Mouse (Mus musculus): Measurements from ENCODE around the gene Vmn2r11. TPM values are rescaled to one million over a fixed set of nuclear protein-coding genes. Genes with fewer than 3 reads are reported as not detected.
"Not testable (repeated sequence)": the region's sequence is repeated elsewhere in the genome, so short reads cannot be mapped to it uniquely, and the experiment has no call there.

The Vmn2r11 gene
- polyA plus RNA-seq (2014; fragmentation: Nextera tagmentation; extraction: Ambion mirVana): not detected in 2 replicates

DNA sequence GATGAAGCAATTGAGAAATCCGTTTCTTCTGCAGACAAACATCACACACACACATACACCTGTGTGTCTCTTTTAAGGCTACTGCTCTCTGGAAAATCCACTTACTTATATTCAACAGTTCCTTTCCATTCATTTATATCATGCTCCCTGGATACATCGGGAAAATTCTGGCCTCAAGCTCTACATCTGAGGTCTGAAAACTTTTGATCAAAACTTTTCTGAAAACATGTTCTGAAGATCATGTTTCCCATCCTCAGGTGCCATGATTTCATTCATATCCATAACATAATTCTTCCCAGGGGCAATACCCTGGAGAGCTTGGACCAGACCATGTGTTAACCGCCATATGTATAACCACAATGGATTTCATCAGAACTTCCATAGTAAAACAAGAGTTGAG is at the start of gene Vmn2r11:
Vmn2r11 (minus strand) TSS at position 101 of the 400 bp plus-strand sequence.
- not testable (repeated sequence) for H3K36me3 ChIP-seq (ENCODE audit: control insufficient read depth, insufficient read depth, low read length); H3K9ac ChIP-seq (ENCODE audit: low read length); H3K27ac ChIP-seq (replicated peaks in 1 of 2; ENCODE audit: control insufficient read depth in 1 of 2, insufficient read depth in 1 of 2, low read depth in 2 of 2, low read length in 2 of 2); H3K4me1 ChIP-seq (ENCODE audit: control insufficient read depth in 2 of 2, insufficient read depth in 2 of 2, low read length in 2 of 2); H3K4me2 ChIP-seq (ENCODE audit: low read length); ATAC-seq (ENCODE audit: insufficient number of reproducible peaks, insufficient read depth, low FRiP score, low read depth); H3K9me3 ChIP-seq (ENCODE audit: control insufficient read depth, low read length); H3K27me3 ChIP-seq (ENCODE audit: control insufficient read depth, insufficient read depth, low read length); H3K4me3 ChIP-seq (ENCODE audit: control insufficient read depth in 1 of 2, insufficient read depth in 1 of 2, low read depth in 1 of 2, low read length in 2 of 2)
- WGBS: 78% methylated on average over 3 of the region's 3 CpGs

DNA sequence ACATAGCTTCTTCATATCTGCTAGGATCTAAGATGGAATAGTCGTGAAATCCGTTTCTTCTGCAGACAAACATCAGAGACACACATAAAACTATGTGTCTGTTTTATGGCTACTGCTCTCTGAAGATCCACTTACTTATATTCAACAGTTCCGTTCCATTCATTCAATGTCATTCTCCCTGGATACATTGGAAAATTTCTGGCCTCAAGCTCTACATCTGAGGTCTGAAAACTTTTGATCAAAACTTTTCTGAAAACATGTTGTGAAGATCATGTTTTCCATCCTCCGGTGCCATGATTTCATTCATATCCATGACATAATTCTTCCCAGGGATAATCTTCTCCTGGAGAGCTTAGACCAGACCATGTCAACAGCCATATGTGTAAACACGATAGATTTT is 38.5 kb upstream of the Vmn2r11 start, which contains the start of gene Vmn2r12:
Vmn2r12 (minus strand) TSS at position 101 of the 400 bp plus-strand sequence.
- H3K4me3 ChIP-seq (ENCODE audit: control insufficient read depth in 1 of 2, insufficient read depth in 1 of 2, low read depth in 1 of 2, low read length in 2 of 2); H3K4me1 ChIP-seq (ENCODE audit: control insufficient read depth in 2 of 2, insufficient read depth in 2 of 2, low read length in 2 of 2); H3K9me3 ChIP-seq (ENCODE audit: control insufficient read depth, low read length); ATAC-seq (ENCODE audit: insufficient number of reproducible peaks, insufficient read depth, low FRiP score, low read depth); H3K4me2 ChIP-seq (ENCODE audit: low read length); H3K27me3 ChIP-seq (ENCODE audit: control insufficient read depth, insufficient read depth, low read length); H3K9ac ChIP-seq (ENCODE audit: low read length); H3K27ac ChIP-seq (replicated peaks in 1 of 2; ENCODE audit: control insufficient read depth in 1 of 2, insufficient read depth in 1 of 2, low read depth in 2 of 2, low read length in 2 of 2); H3K36me3 ChIP-seq (ENCODE audit: control insufficient read depth, insufficient read depth, low read length): not testable (repeated sequence)
- WGBS: 71% methylated on average over 5 of the region's 5 CpGs

GRCm38 (mm10) chr5:109096482-109096881 is 37.1 kb upstream of the Vmn2r11 start:
- H3K9ac ChIP-seq (ENCODE audit: low read length); H3K4me2 ChIP-seq (ENCODE audit: low read length); H3K27ac ChIP-seq (replicated peaks in 1 of 2; ENCODE audit: control insufficient read depth in 1 of 2, insufficient read depth in 1 of 2, low read depth in 2 of 2, low read length in 2 of 2); H3K4me3 ChIP-seq (ENCODE audit: control insufficient read depth in 1 of 2, insufficient read depth in 1 of 2, low read depth in 1 of 2, low read length in 2 of 2); H3K36me3 ChIP-seq (ENCODE audit: control insufficient read depth, insufficient read depth, low read length); H3K4me1 ChIP-seq (ENCODE audit: control insufficient read depth in 2 of 2, insufficient read depth in 2 of 2, low read length in 2 of 2); H3K9me3 ChIP-seq (ENCODE audit: control insufficient read depth, low read length); ATAC-seq (ENCODE audit: insufficient number of reproducible peaks, insufficient read depth, low FRiP score, low read depth); H3K27me3 ChIP-seq (ENCODE audit: control insufficient read depth, insufficient read depth, low read length): not testable (repeated sequence)
- 77% methylated on average over 3 of the region's 3 CpGs for WGBS

DNA sequence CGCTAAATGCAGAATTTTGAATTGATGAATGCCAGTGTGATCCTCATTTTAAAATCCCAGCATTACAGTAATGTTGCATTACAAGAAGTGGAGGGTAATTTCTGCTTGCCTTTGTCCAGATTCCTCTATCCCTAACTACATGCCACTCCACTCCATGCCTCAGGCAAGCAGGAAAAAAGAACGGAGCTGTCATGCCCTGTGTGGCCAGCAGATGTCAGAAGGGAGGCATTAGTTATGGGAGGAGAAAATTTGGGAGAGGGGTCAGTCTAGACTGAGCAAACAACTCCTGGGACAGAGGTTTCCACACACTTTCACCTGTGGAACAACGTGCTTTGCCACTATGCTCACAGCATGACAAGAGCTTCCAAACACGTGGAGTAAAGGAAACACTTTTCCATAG is 12.6 kb upstream of the Vmn2r11 start:
- not testable (repeated sequence) for ATAC-seq (ENCODE audit: insufficient number of reproducible peaks, insufficient read depth, low FRiP score, low read depth); H3K4me1 ChIP-seq (ENCODE audit: control insufficient read depth in 2 of 2, insufficient read depth in 2 of 2, low read length in 2 of 2); H3K4me3 ChIP-seq (ENCODE audit: control insufficient read depth in 1 of 2, insufficient read depth in 1 of 2, low read depth in 1 of 2, low read length in 2 of 2); H3K27me3 ChIP-seq (ENCODE audit: control insufficient read depth, insufficient read depth, low read length); H3K9ac ChIP-seq (ENCODE audit: low read length); H3K9me3 ChIP-seq (ENCODE audit: control insufficient read depth, low read length); H3K27ac ChIP-seq (replicated peaks in 1 of 2; ENCODE audit: control insufficient read depth in 1 of 2, insufficient read depth in 1 of 2, low read depth in 2 of 2, low read length in 2 of 2); H3K36me3 ChIP-seq (ENCODE audit: control insufficient read depth, insufficient read depth, low read length); H3K4me2 ChIP-seq (ENCODE audit: low read length)
- WGBS: 32% methylated on average over 4 of the region's 4 CpGs

DNA sequence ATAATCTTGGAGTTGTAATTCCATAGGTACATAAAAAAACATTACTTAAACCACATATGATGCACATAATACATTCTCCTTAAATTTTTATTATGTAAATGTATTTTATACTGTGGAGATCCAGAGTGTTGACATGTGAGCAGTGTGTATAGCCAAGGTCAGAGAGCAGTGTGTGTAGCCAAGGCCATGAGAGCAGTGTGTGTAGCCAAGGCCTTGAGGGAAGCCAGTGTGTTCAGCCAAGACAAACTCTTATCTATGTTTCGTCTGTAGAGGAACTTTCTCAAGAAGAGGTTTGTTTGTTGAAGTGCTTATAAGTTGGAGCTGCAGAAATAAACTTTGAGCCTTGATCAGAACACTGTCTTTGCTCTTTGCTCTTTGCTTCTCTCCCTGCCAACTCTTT is 4.1 kb downstream of the Vmn2r11 start:
- Histone ChIP-seq H3K4me3 (ENCODE audit: control insufficient read depth in 1 of 2, insufficient read depth in 1 of 2, low read depth in 1 of 2, low read length in 2 of 2) (no peak overlapping the region), H3K9ac (ENCODE audit: low read length) (no peak overlapping the region), H3K4me1 (ENCODE audit: control insufficient read depth in 2 of 2, insufficient read depth in 2 of 2, low read length in 2 of 2) (no peaks in the 10 kb centered on the region), H3K4me2 (ENCODE audit: low read length) (no peak overlapping the region), H3K36me3 (ENCODE audit: control insufficient read depth, insufficient read depth, low read length) (no peaks in the 10 kb centered on the region), H3K9me3 (ENCODE audit: control insufficient read depth, low read length) (peaks cover under 1% of the 10 kb centered on the region; the same call in 1 of the 2 replicates), H3K27me3 (ENCODE audit: control insufficient read depth, insufficient read depth, low read length) (no peaks in the 10 kb centered on the region), H3K27ac (replicated peaks in 1 of 2; ENCODE audit: control insufficient read depth in 1 of 2, insufficient read depth in 1 of 2, low read depth in 2 of 2, low read length in 2 of 2) (no peak overlapping the region)
- no peak for ATAC-seq (ENCODE audit: insufficient number of reproducible peaks, insufficient read depth, low FRiP score, low read depth)
- 46% methylated on average over 1 of the region's 1 CpGs for WGBS

DNA sequence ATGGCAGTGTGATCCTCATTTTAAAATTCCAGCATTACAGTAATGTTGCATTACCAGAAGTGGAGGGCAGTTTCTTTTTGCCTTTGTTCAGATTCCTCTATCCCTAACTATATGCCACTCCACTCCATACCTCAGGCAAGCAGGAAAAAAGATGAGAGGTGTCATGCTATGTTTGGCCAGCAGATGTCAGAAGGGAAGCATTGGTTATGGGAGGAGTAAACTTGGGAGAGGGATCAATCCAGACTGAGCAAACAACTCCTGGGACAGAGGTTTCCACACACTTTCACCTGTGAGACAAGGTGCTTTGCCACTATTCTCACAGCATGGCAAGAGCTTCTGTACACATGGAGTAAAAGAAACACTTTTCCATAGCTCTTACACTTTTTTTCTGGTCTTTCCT is 26.8 kb downstream of the Vmn2r11 start:
- Histone ChIP-seq H3K27me3 (ENCODE audit: control insufficient read depth, insufficient read depth, low read length) (no peaks in the 10 kb centered on the region), H3K27ac (replicated peaks in 1 of 2; ENCODE audit: control insufficient read depth in 1 of 2, insufficient read depth in 1 of 2, low read depth in 2 of 2, low read length in 2 of 2) (no peak overlapping the region), H3K4me2 (ENCODE audit: low read length) (no peak overlapping the region), H3K4me3 (ENCODE audit: control insufficient read depth in 1 of 2, insufficient read depth in 1 of 2, low read depth in 1 of 2, low read length in 2 of 2) (no peak overlapping the region), H3K36me3 (ENCODE audit: control insufficient read depth, insufficient read depth, low read length) (no peaks in the 10 kb centered on the region), H3K9ac (ENCODE audit: low read length) (no peak overlapping the region), H3K9me3 (ENCODE audit: control insufficient read depth, low read length) (no peaks in the 10 kb centered on the region), H3K4me1 (ENCODE audit: control insufficient read depth in 2 of 2, insufficient read depth in 2 of 2, low read length in 2 of 2) (no peaks in the 10 kb centered on the region)
- no peak for ATAC-seq (ENCODE audit: insufficient number of reproducible peaks, insufficient read depth, low FRiP score, low read depth)

DNA sequence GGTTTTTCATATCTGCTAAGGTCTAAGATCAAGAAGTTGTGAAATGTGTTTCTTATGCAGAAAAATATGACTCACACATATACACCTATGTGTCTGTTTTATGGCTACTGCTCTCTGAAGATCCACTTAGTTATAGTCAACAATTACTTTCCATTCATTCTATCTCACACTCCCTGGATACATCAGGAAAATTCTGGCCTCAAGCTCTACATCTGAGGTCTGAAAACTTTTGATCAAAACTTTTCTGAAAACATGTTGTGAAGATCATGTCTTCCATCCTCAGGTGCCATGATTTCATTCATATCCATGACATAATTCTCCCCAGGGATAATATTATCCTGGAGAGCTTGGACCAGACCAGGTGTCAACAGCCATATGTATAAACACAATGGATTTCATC is 52.9 kb downstream of the Vmn2r11 start, which contains the start of gene Vmn2r10:
Vmn2r10 (minus strand) TSS at position 101 of the 400 bp plus-strand sequence.
- not testable (repeated sequence) for H3K27ac ChIP-seq (replicated peaks in 1 of 2; ENCODE audit: control insufficient read depth in 1 of 2, insufficient read depth in 1 of 2, low read depth in 2 of 2, low read length in 2 of 2); H3K4me3 ChIP-seq (ENCODE audit: control insufficient read depth in 1 of 2, insufficient read depth in 1 of 2, low read depth in 1 of 2, low read length in 2 of 2); H3K4me1 ChIP-seq (ENCODE audit: control insufficient read depth in 2 of 2, insufficient read depth in 2 of 2, low read length in 2 of 2); H3K9ac ChIP-seq (ENCODE audit: low read length); H3K4me2 ChIP-seq (ENCODE audit: low read length); H3K27me3 ChIP-seq (ENCODE audit: control insufficient read depth, insufficient read depth, low read length); H3K9me3 ChIP-seq (ENCODE audit: control insufficient read depth, low read length); H3K36me3 ChIP-seq (ENCODE audit: control insufficient read depth, insufficient read depth, low read length); ATAC-seq (ENCODE audit: insufficient number of reproducible peaks, insufficient read depth, low FRiP score, low read depth)
